Mouse (Mus musculus): Measurements from ENCODE around the gene Islr2.

GRCm38 (mm10) chr9:58155366-58155765 lies 48.8 kb downstream of the Islr2 start:
- no peak for TF ChIP-seq POLR2A (IDR thresholded peaks at IDR 0.05; ENCODE audit: insufficient read depth, low read depth, low read length)
- no peak for TF ChIP-seq CTCF (IDR thresholded peaks at IDR 0.05; ENCODE audit: insufficient read depth, low read depth, low read length)
